Mouse (Mus musculus) megakaryocyte, embryonic 14.5 days (primary cell): ENCODE measurements around the gene Cables2.

ENCODE experiments used
- FLI1 ChIP-seq: IDR thresholded peaks from 2 replicates; pipeline ENCODE4 v1.6.1; 2012; ENCODE audit warnings: low read length, inconsistent platforms, mixed read lengths
- GATA1 ChIP-seq: IDR thresholded peaks from 3 replicates; pipeline ENCODE4 v1.6.1; 2012; ENCODE audit warnings: mixed read lengths, low read length, inconsistent platforms, borderline replicate concordance

GRCm38 (mm10) chr2:180250930-180251611, 22.2 kb downstream of the Cables2 start:
- TF ChIP-seq GATA1: no peak
- TF ChIP-seq FLI1: no peak
